Mouse (Mus musculus): ENCODE results near the gene Plcb1. TPM values are rescaled to one million over a fixed set of nuclear protein-coding genes. Genes with fewer than 3 reads are reported as not detected.

Plcb1 gene
- polyA plus RNA-seq, 2 experiments: 2.9 to 12.8 TPM

GRCm38 (mm10) chr2:134846555-134846954 is 60.7 kb downstream of the Plcb1 start:
- Histone ChIP-seq H3K4me2 (replicated peaks; ENCODE audit: low read depth, low read length, severe bottlenecking) (no peak overlapping the region), H3K4me3 (replicated peaks; ENCODE audit: low read length) (no peak overlapping the region), H3K9me3 (ENCODE audit: control insufficient read depth, low read length) (no peaks in the 10 kb centered on the region), H3K9ac (ENCODE audit: low read depth, low read length, severe bottlenecking) (no peak overlapping the region), H3K4me1 (ENCODE audit: control insufficient read depth, insufficient read depth, low read length) (no peaks in the 10 kb centered on the region), H3K27ac (replicated peaks; ENCODE audit: low read depth, low read length) (no peak overlapping the region), H3K27me3 (ENCODE audit: control insufficient read depth, insufficient read depth, low read length) (no peaks in the 10 kb centered on the region), H3K36me3 (ENCODE audit: control insufficient read depth, insufficient read depth, low read length) (no peaks in the 10 kb centered on the region)
- WGBS: 81% methylated on average over 3 of the region's 3 CpGs
- DNase-seq (ENCODE audit: low spot score): no peak
- TF ChIP-seq POLR2A (IDR thresholded peaks at IDR 0.05; ENCODE audit: borderline replicate concordance, extremely low read depth, insufficient read depth, insufficient read length): no peak
- no peak for ATAC-seq (ENCODE audit: low FRiP score, low read depth)

- no peaks in the 10 kb centered on the region for H3K4me1 ChIP-seq (ENCODE audit: control insufficient read depth, insufficient read depth, low read length)
- no peaks in the 10 kb centered on the region for H3K27me3 ChIP-seq (ENCODE audit: control insufficient read depth, insufficient read depth, low read length)
- 84% methylated on average over 13 of the region's 13 CpGs for WGBS
- ATAC-seq (ENCODE audit: low FRiP score, low read depth): no peak
- H3K27ac ChIP-seq (replicated peaks; ENCODE audit: low read depth, low read length): no peak overlapping the region
- no peaks in the 10 kb centered on the region for H3K9me3 ChIP-seq (ENCODE audit: control insufficient read depth, low read length)
- no peak for DNase-seq (ENCODE audit: low spot score)
- H3K36me3 ChIP-seq (ENCODE audit: control insufficient read depth, insufficient read depth, low read length): no peaks in the 10 kb centered on the region
- H3K4me2 ChIP-seq (replicated peaks; ENCODE audit: low read depth, low read length, severe bottlenecking): no peak overlapping the region
- no peak for TF ChIP-seq POLR2A (IDR thresholded peaks at IDR 0.05; ENCODE audit: borderline replicate concordance, extremely low read depth, insufficient read depth, insufficient read length)
- H3K4me3 ChIP-seq (replicated peaks; ENCODE audit: low read length): no peak overlapping the region
- H3K9ac ChIP-seq (ENCODE audit: low read depth, low read length, severe bottlenecking): no peak overlapping the region
These were observed 65.6 kb downstream of the Plcb1 start for GRCm38 (mm10) chr2:134851189-134852171.

GRCm38 (mm10) chr2:134856239-134856638 is 70.4 kb downstream of the Plcb1 start:
- Histone ChIP-seq H3K9ac (ENCODE audit: low read depth, low read length, severe bottlenecking) (no peak overlapping the region), H3K27me3 (ENCODE audit: control insufficient read depth, insufficient read depth, low read length) (no peaks in the 10 kb centered on the region), H3K4me2 (replicated peaks; ENCODE audit: low read depth, low read length, severe bottlenecking) (no peak overlapping the region), H3K27ac (replicated peaks; ENCODE audit: low read depth, low read length) (no peak overlapping the region), H3K36me3 (ENCODE audit: control insufficient read depth, insufficient read depth, low read length) (no peaks in the 10 kb centered on the region), H3K9me3 (ENCODE audit: control insufficient read depth, low read length) (no peaks in the 10 kb centered on the region), H3K4me3 (replicated peaks; ENCODE audit: low read length) (no peak overlapping the region), H3K4me1 (ENCODE audit: control insufficient read depth, insufficient read depth, low read length) (no peaks in the 10 kb centered on the region)
- DNase-seq (ENCODE audit: low spot score): no peak
- TF ChIP-seq POLR2A (IDR thresholded peaks at IDR 0.05; ENCODE audit: borderline replicate concordance, extremely low read depth, insufficient read depth, insufficient read length): no peak
- no peak for ATAC-seq (ENCODE audit: low FRiP score, low read depth)

GRCm38 (mm10) chr2:134856691-134857090 is 70.8 kb downstream of the Plcb1 start:
- Histone ChIP-seq H3K27ac (replicated peaks; ENCODE audit: low read depth, low read length) (no peak overlapping the region), H3K4me2 (replicated peaks; ENCODE audit: low read depth, low read length, severe bottlenecking) (no peak overlapping the region), H3K9me3 (ENCODE audit: control insufficient read depth, low read length) (no peaks in the 10 kb centered on the region), H3K4me3 (replicated peaks; ENCODE audit: low read length) (no peak overlapping the region), H3K9ac (ENCODE audit: low read depth, low read length, severe bottlenecking) (no peak overlapping the region), H3K27me3 (ENCODE audit: control insufficient read depth, insufficient read depth, low read length) (no peaks in the 10 kb centered on the region), H3K4me1 (ENCODE audit: control insufficient read depth, insufficient read depth, low read length) (no peaks in the 10 kb centered on the region), H3K36me3 (ENCODE audit: control insufficient read depth, insufficient read depth, low read length) (no peaks in the 10 kb centered on the region)
- ATAC-seq (ENCODE audit: low FRiP score, low read depth): no peak
- no peak for TF ChIP-seq POLR2A (IDR thresholded peaks at IDR 0.05; ENCODE audit: borderline replicate concordance, extremely low read depth, insufficient read depth, insufficient read length)
- 74% methylated on average over 2 of the region's 2 CpGs for WGBS
- DNase-seq (ENCODE audit: low spot score): no peak

GRCm38 (mm10) chr2:134864985-134865645 is 79.2 kb downstream of the Plcb1 start:
- DNase-seq (ENCODE audit: low spot score) (peak; percentile 12), ATAC-seq (ENCODE audit: low FRiP score, low read depth) (no peak)
- H3K9me3 ChIP-seq (ENCODE audit: control insufficient read depth, low read length): no peaks in the 10 kb centered on the region
- H3K27ac ChIP-seq (replicated peaks; ENCODE audit: low read depth, low read length): no peak overlapping the region; the same call in 1 of the 2 replicates
- no peaks in the 10 kb centered on the region; the same call in 1 of the 2 replicates for H3K4me1 ChIP-seq (ENCODE audit: control insufficient read depth, insufficient read depth, low read length)
- no peak overlapping the region for H3K4me3 ChIP-seq (replicated peaks; ENCODE audit: low read length)
- TF ChIP-seq POLR2A (IDR thresholded peaks at IDR 0.05; ENCODE audit: borderline replicate concordance, extremely low read depth, insufficient read depth, insufficient read length): no peak
- WGBS: 70% methylated on average over 7 of the region's 7 CpGs
- no peak overlapping the region for H3K4me2 ChIP-seq (replicated peaks; ENCODE audit: low read depth, low read length, severe bottlenecking)
- H3K27me3 ChIP-seq (ENCODE audit: control insufficient read depth, insufficient read depth, low read length): no peaks in the 10 kb centered on the region
- H3K36me3 ChIP-seq (ENCODE audit: control insufficient read depth, insufficient read depth, low read length): no peaks in the 10 kb centered on the region
- H3K9ac ChIP-seq (ENCODE audit: low read depth, low read length, severe bottlenecking): no peak overlapping the region
